Mouse (Mus musculus) embryonic facial prominence, embryonic 13.5 days (tissue): ENCODE results near the gene Slc7a5. TPM values are rescaled to one million over a fixed set of nuclear protein-coding genes. Genes with fewer than 3 reads are reported as not detected.

ENCODE experiments used
- ATAC-seq: fragments of 200-750 bp; cut with Nextera tagmentation; 2 replicates; pipeline ENCODE4 v1.8.0; 2017; ENCODE audit warnings: low read depth; ENCODE audit not compliant: insufficient number of reproducible peaks, insufficient read depth, low FRiP score, low TSS enrichment
- H3K27ac ChIP-seq: fragments of 300-500 bp; sonication (generic); 2 replicates; pipeline ENCODE4 v1.5.1; 2015; ENCODE audit warnings: moderate library complexity, mild to moderate bottlenecking, inconsistent platforms
- H3K27me3 ChIP-seq: fragments of 300-500 bp; sonication (generic); 2 replicates; pipeline ENCODE4 v1.6.1; 2015; ENCODE audit warnings: mild to moderate bottlenecking, inconsistent platforms
- H3K36me3 ChIP-seq: fragments of 300-500 bp; sonication (generic); 2 replicates; pipeline ENCODE4 v1.6.1; 2015; ENCODE audit warnings: mild to moderate bottlenecking, inconsistent platforms
- H3K4me1 ChIP-seq: fragments of 300-500 bp; sonication (generic); 2 replicates; pipeline ENCODE4 v1.6.1; 2015; ENCODE audit warnings: inconsistent platforms
- H3K4me2 ChIP-seq: fragments of 300-500 bp; sonication (generic); 2 replicates; pipeline ENCODE4 v1.6.1; 2015; ENCODE audit warnings: moderate library complexity, mild to moderate bottlenecking, inconsistent platforms
- H3K4me3 ChIP-seq: fragments of 300-500 bp; sonication (generic); 2 replicates; pipeline ENCODE4 v1.5.1; 2015; ENCODE audit warnings: mild to moderate bottlenecking, inconsistent platforms
- H3K9ac ChIP-seq: fragments of 300-500 bp; sonication (generic); 2 replicates; pipeline ENCODE4 v1.6.1; 2015; ENCODE audit warnings: mild to moderate bottlenecking, inconsistent platforms
- H3K9me3 ChIP-seq: fragments of 300-500 bp; sonication (generic); 2 replicates; pipeline ENCODE4 v1.6.1; 2016; ENCODE audit warnings: inconsistent platforms
- WGBS: fragments of 180-500 bp; shearing (Covaris S2); methylation state at CpG from one replicate; pipeline ENCODE4 v1.1.7; 2015; ENCODE audit warnings: mixed read lengths; 5-methylcytosine and 5-hydroxymethylcytosine counted together
- polyA plus RNA-seq: library from polyadenylated mRNA; unstranded; fragments of >200 nt; fragmentation: Nextera tagmentation; extraction: Ambion mirVana; gene quantifications from 2 replicates; pipeline ENCODE4 v1.2.1, GENCODE M21; 2015

Gene Slc7a5
- polyA plus RNA-seq, 1 experiment from 2014 or later: 18.3 TPM

- WGBS: 54% methylated on average over 3 of the region's 3 CpGs
- Histone ChIP-seq H3K27ac (peak overlapping the region; percentile 44), H3K27me3 (no peaks in the 10 kb centered on the region), H3K9ac (no peak overlapping the region), H3K36me3 (no peaks in the 10 kb centered on the region), H3K4me3 (no peak overlapping the region), H3K4me2 (no peak overlapping the region), H3K4me1 (peaks cover 26% of the 10 kb centered on the region), H3K9me3 (no peaks in the 10 kb centered on the region)
- no peak for ATAC-seq
Observed at GRCm38 (mm10) chr8:121875045-121875444, 32.4 kb downstream of the Slc7a5 start.

GRCm38 (mm10) chr8:121874031-121874430 is 33.5 kb downstream of the Slc7a5 start:
- whole genome bisulfite sequencing: 58% methylated on average over 9 of the region's 9 CpGs
- H3K27ac ChIP-seq: peak overlapping the region; percentile 44; the same call in 1 of the 2 replicates
- no peak for ATAC-seq

GRCm38 (mm10) chr8:121871833-121872440 is 35.6 kb downstream of the Slc7a5 start:
- Histone ChIP-seq H3K4me3 (no peak overlapping the region), H3K9ac (peak overlapping the region; percentile 44; the same call in 1 of the 2 replicates), H3K27ac (peak overlapping the region; percentile 34; the same call in 1 of the 2 replicates), H3K9me3 (no peaks in the 10 kb centered on the region), H3K27me3 (no peaks in the 10 kb centered on the region), H3K36me3 (no peaks in the 10 kb centered on the region), H3K4me1 (peaks cover 20% of the 10 kb centered on the region), H3K4me2 (peak overlapping the region; percentile 12; the same call in 1 of the 2 replicates)
- WGBS: 20% methylated on average over 10 of the region's 10 CpGs
- no peak for ATAC-seq

More at GRCm38 (mm10) chr8:121874031-121874430, 33.5 kb downstream of the Slc7a5 start:
- Histone ChIP-seq H3K4me2 (no peak overlapping the region), H3K4me3 (no peak overlapping the region), H3K36me3 (no peaks in the 10 kb centered on the region), H3K9ac (0 out of 2 replicates have a peak overlapping the region, but pooled peaks have one; percentile 27), H3K4me1 (peaks cover 26% of the 10 kb centered on the region), H3K9me3 (no peaks in the 10 kb centered on the region), H3K27me3 (no peaks in the 10 kb centered on the region)

DNA sequence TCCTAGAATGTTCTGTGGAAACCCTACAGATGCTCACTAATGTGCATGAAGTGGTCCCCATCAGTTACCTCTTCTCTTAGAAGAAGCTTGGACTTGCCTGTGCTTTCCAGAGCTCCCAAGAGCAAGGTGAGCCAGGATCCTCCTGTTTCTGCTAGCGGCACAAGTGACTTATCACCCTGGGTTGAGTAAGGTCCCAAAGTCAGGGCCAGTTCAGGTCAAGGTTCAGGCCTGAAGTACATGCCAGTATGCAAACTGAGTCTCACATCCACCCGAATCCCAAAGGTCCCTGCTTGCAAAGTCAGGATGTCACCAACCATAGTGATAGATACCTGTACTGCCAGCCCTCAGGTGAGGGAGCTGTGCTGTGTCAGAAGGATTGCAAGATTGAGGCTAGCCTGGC is 37.3 kb downstream of the Slc7a5 start:
- ATAC-seq: no peak
- WGBS: 88% methylated on average over 2 of the region's 2 CpGs
- Histone ChIP-seq H3K9me3 (no peaks in the 10 kb centered on the region), H3K4me3 (no peak overlapping the region), H3K4me2 (no peak overlapping the region), H3K9ac (no peak overlapping the region), H3K27ac (no peak overlapping the region), H3K27me3 (no peaks in the 10 kb centered on the region), H3K4me1 (peaks cover 20% of the 10 kb centered on the region), H3K36me3 (no peaks in the 10 kb centered on the region)

GRCm38 (mm10) chr8:121868896-121869295 is 38.6 kb downstream of the Slc7a5 start:
- Histone ChIP-seq H3K4me2 (no peak overlapping the region), H3K27me3 (no peaks in the 10 kb centered on the region), H3K36me3 (no peaks in the 10 kb centered on the region), H3K9me3 (no peaks in the 10 kb centered on the region), H3K9ac (no peak overlapping the region), H3K4me3 (no peak overlapping the region), H3K4me1 (peaks cover 14% of the 10 kb centered on the region), H3K27ac (no peak overlapping the region)
- ATAC-seq: no peak
- WGBS: 91% methylated on average over 7 of the region's 7 CpGs

GRCm38 (mm10) chr8:121868196-121868595 is 39.3 kb downstream of the Slc7a5 start:
- Histone ChIP-seq H3K27me3 (no peaks in the 10 kb centered on the region), H3K9ac (no peak overlapping the region), H3K27ac (no peak overlapping the region), H3K4me2 (no peak overlapping the region), H3K9me3 (no peaks in the 10 kb centered on the region), H3K4me1 (peaks cover 14% of the 10 kb centered on the region), H3K4me3 (no peak overlapping the region), H3K36me3 (no peaks in the 10 kb centered on the region)
- ATAC-seq: no peak
- 89% methylated on average over 5 of the region's 5 CpGs for WGBS

- Histone ChIP-seq H3K4me1 (peaks cover 13% of the 10 kb centered on the region), H3K9ac (no peak overlapping the region), H3K36me3 (no peaks in the 10 kb centered on the region), H3K4me2 (no peak overlapping the region), H3K27me3 (no peaks in the 10 kb centered on the region), H3K9me3 (no peaks in the 10 kb centered on the region), H3K4me3 (no peak overlapping the region), H3K27ac (no peak overlapping the region)
- 47% methylated on average over 8 of the region's 8 CpGs for WGBS
- ATAC-seq: no peak
Observed at GRCm38 (mm10) chr8:121865356-121865755, 42.1 kb downstream of the Slc7a5 start.

GRCm38 (mm10) chr8:121861806-121862548 is 45.5 kb downstream of the Slc7a5 start:
- 60% methylated on average over 12 of the region's 12 CpGs for WGBS
- peak; percentile 68 for ATAC-seq
- Histone ChIP-seq H3K27ac (0 out of 2 replicates have a peak overlapping the region, but pooled peaks have one; percentile 13), H3K4me2 (no peak overlapping the region), H3K9ac (no peak overlapping the region), H3K36me3 (no peaks in the 10 kb centered on the region), H3K9me3 (no peaks in the 10 kb centered on the region), H3K4me3 (no peak overlapping the region), H3K4me1 (peaks cover 13% of the 10 kb centered on the region), H3K27me3 (0 out of 2 replicates have a peak, but pooled peaks cover 3% of the 10 kb centered on the region)

DNA sequence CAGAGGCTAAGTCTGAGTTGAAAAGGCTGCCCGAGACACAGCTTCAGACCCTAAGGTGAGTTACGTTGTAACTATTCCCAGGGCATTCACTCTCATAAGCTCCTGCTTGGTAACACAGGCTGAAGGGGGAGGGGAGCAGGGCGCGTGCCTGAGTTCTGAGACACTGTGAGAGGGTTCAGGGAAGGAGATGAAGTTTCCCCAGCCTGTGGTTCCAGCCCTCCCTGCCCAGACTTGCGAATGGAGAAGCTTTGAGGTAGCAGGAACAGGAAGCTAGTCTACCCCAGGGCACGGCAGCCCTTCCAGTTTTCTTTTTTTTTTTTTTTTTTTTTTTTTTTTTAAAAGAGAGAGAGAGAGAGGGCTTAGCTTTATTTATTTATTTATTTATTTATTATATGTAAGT is 46.2 kb downstream of the Slc7a5 start:
- 0 out of 2 replicates have a peak, but pooled peaks cover 3% of the 10 kb centered on the region for H3K27me3 ChIP-seq
- H3K4me1 ChIP-seq: peaks cover 13% of the 10 kb centered on the region
- ATAC-seq: no peak
- no peaks in the 10 kb centered on the region for H3K9me3 ChIP-seq
- WGBS: 21% methylated on average over 6 of the region's 6 CpGs
- H3K9ac ChIP-seq: no peak overlapping the region
- H3K4me3 ChIP-seq: no peak overlapping the region
- no peak overlapping the region for H3K27ac ChIP-seq
- no peak overlapping the region for H3K4me2 ChIP-seq
- H3K36me3 ChIP-seq: no peaks in the 10 kb centered on the region

- peaks cover 13% of the 10 kb centered on the region for H3K4me1 ChIP-seq
- H3K4me2 ChIP-seq: no peak overlapping the region
- 0 out of 2 replicates have a peak, but pooled peaks cover 3% of the 10 kb centered on the region for H3K27me3 ChIP-seq
- H3K9ac ChIP-seq: no peak overlapping the region
- no peak overlapping the region for H3K27ac ChIP-seq
- H3K4me3 ChIP-seq: no peak overlapping the region
- WGBS: 30% methylated on average over 2 of the region's 2 CpGs
- H3K36me3 ChIP-seq: no peaks in the 10 kb centered on the region
- ATAC-seq: no peak
- no peaks in the 10 kb centered on the region for H3K9me3 ChIP-seq
Observed at GRCm38 (mm10) chr8:121857747-121858146, 49.7 kb downstream of the Slc7a5 start.

DNA sequence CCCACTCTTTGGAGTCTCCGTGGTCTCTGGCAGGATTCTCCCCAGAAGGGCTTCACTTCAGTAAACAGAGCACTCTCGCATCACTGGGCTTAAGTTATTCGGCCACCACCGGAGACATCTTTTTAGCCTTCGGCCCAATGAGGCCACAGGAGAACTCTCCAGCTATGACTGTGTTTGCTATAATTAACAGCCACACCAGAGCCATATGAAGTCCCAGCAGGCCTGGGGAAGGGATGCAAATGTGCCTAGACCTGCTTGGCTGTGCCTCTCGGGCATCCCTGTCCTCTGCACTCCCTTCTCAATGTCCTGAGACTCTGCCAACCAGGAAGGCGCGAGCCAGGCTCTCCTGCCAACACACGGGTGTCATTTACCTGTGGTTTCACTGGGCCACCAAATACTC is 50.2 kb downstream of the Slc7a5 start:
- no peak for ATAC-seq

More for the DNA sequence above, 50.2 kb downstream of the Slc7a5 start:
- H3K4me3 ChIP-seq: no peak overlapping the region
- no peaks in the 10 kb centered on the region for H3K9me3 ChIP-seq
- peaks cover 9% of the 10 kb centered on the region for H3K4me1 ChIP-seq
- H3K9ac ChIP-seq: no peak overlapping the region
- H3K4me2 ChIP-seq: no peak overlapping the region
- no peak overlapping the region for H3K27ac ChIP-seq
- WGBS: 53% methylated on average over 9 of the region's 9 CpGs
- no peaks in the 10 kb centered on the region for H3K36me3 ChIP-seq
- H3K27me3 ChIP-seq: 0 out of 2 replicates have a peak, but pooled peaks cover 3% of the 10 kb centered on the region
